Mouse (Mus musculus): ENCODE measurements around the gene Gm10638. TPM values are rescaled to one million over a fixed set of nuclear protein-coding genes. Genes with fewer than 3 reads are reported as not detected.

The Gm10638 gene
- 0.39 and 0.46 TPM in 2 replicates for total RNA-seq (2017)

DNA sequence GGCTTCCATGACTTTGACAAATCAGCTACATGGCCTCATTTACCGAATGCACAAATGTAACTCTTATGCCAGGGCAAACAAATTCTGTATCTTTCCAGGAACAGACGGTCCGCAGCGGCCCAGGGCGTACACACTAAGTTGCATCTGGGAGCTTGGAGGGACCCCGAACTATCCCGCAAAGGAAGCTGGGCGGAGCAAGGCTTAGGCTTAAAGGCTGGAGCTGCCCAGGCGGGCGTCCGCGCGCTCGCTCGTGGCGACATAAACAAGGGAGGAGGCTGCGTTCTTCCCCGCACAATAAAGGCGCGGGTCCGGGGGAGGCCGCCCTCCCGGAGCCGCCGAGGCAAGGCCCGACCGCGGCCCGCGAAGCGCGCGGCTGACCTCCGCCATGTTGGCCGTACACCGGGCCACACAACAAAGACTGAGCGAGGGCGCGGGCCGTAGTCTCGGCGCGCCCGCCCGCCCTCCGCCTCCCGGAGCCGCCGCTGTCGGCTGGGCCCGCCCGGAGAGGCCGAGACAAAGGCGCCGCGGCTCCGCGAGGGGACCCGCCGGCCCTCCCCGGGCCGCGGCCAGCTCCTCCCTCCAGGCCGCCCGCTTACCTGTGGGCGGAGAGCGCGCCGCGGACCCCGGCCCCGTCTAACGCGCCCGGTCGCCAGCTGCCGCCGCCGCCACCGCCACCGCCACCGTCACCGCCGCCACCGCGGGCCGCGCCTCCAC, at the start of gene Gm10638, which contains the start of gene Siah1a:
Gene Gm10638 (plus strand): TSS at position 479 of the 714 bp plus-strand sequence.
Gene Siah1a (minus strand): TSS at position 714 of the 714 bp plus-strand sequence.
- peak; percentile 62 for ATAC-seq (replicated peaks; ENCODE audit: low read depth, poor library complexity, severe bottlenecking)

DNA sequence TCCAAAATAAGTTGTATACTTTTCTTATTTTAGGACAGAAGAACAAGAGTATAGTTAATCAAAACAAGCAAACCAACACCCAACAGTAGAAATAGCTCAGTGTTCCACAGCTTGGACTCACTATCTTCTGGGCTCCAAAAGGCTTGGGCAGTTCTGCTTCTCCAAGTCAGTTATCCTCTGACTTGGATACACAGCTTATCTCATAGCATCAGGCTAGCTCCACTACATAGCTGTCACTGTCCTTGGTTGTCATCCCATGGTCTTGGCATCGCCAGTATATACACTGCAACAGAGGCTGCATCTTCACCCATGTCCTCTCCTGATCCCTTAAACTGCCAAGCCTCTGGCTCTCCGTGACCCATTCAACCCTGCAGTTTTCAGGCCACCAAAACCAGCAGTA, 49.8 kb upstream of the Gm10638 start:
- no peak for ATAC-seq (replicated peaks; ENCODE audit: low read depth, poor library complexity, severe bottlenecking)

DNA sequence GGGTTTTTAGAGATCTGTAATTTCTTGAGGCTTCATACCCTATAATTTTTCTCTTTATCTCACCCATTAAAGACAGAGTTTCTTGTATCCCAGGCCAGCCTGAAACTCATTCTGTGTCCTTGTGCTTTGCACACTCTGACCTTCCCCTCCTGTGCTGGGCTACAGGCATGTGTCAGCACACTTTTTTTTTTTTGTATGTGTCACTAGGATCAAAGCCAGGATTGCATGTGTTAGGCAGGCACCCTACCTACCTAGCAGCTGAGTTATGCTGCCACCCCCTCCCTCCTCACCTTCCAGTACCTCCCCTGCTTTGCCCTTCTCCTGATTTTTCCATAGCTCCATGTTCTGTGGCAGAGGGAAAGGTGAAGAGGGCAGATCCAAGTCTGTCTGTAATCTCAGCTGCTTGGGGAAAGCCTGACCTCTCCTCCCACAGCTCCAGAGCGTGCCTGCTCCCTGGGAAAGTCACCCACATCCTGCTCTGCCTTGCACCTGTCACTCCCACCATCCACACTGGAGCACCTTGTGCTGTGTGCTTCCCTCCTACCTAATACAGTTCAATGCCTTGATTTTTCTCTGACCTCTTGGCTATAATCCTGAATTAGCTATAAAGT, 46.6 kb upstream of the Gm10638 start:
- ATAC-seq (replicated peaks; ENCODE audit: low read depth, poor library complexity, severe bottlenecking) = no peak

DNA sequence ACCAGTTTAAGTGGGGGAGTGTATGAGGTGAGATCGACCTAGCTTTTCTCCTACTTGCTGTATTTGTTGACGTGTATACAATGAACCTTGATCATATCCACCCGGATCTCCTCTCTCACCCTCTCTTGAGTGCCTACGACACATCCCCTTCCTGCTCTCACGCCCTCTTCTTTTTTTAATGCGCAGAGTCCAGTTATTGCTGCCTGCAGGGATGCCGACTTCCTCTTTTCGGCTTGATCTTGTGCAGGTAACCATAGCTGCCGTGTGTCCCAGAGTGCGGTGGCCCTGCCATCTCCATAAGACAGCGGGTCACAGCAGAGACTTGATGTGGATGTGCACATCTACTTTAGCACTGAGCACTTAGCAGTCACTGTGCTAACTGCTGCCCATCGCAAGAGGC, 46.0 kb upstream of the Gm10638 start:
- peak; percentile 72 for ATAC-seq (replicated peaks; ENCODE audit: low read depth, poor library complexity, severe bottlenecking)

DNA sequence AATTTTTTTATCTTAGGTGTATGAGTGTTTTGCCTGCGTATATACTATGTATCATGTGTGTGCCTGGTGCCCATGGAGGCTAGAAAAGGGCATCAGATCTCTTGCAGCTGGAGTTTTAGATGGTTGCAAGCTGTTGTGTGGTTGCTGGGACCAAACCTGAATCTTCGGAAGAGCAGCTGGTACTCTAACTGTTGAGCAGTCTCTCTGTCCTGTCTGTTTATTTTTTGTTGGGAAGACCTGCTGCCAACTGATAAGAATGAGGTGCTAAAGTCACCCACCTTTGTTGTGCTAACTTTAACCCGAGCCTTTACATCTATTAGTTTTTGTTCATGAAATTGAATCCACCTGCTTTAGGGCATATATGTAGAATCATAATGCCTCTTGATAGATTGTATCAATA, 43.0 kb upstream of the Gm10638 start:
- ATAC-seq (replicated peaks; ENCODE audit: low read depth, poor library complexity, severe bottlenecking) = 0 out of 2 replicates have a peak, but pooled peaks have one; percentile 20

DNA sequence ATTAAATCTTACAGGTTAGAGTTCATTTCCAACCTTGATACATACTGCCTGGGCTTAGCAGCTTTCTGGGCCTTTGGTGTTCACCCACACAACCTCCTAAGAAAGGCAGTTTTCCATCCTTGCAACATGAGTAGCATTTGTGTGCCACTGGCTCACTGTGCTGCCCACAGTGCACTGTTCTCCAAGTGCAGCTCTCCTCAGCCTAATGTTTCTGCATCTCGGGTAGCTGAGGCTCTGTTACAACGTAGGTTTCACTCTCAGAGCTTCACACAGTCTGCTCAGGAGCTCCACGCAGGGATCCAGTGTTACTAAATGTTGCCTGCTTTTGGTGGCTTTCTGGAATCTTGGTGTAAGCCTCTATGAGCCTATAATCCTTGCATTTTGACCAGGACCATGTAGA, 40.2 kb upstream of the Gm10638 start:
- no peak for ATAC-seq (replicated peaks; ENCODE audit: low read depth, poor library complexity, severe bottlenecking)

DNA sequence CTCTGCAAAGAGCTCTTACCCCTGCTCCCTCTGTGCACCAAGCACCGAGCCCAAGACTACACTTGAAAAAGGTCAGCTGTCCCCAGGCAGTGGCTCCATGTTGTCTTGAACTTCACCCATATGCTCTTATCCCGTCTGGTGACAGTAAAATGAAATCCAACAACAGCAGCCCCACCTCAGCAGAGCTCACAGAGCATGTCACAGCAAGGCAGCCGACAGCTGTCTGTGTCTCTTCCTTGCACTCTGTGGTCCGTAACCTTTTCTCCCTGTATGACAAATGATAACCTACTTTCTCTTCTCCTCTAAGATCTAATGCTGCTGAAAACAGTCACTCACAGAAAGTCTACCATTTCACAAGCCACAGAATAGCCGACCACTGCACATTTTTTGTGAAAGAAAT, 38.7 kb upstream of the Gm10638 start:
- no peak for ATAC-seq (replicated peaks; ENCODE audit: low read depth, poor library complexity, severe bottlenecking)

DNA sequence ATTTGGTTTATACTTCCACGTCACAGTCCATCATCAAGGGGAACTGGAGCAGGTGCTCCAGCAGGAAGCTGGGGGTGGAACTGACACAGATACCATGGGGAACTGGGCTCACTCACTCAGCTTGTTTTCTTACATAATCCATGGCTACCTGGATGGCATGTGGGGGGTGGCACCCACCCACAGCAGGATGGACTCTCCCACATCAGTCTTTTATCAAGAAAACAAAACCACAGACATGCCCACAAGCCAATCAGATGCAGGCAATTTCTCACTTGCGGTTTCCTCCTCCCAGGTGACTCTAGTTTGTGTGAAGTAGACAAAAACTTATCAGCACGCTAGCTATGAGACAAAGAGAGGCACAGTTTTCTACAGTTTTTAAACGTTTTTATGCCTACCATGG, 37.6 kb upstream of the Gm10638 start:
- ATAC-seq (replicated peaks; ENCODE audit: low read depth, poor library complexity, severe bottlenecking) = peak; percentile 88

DNA sequence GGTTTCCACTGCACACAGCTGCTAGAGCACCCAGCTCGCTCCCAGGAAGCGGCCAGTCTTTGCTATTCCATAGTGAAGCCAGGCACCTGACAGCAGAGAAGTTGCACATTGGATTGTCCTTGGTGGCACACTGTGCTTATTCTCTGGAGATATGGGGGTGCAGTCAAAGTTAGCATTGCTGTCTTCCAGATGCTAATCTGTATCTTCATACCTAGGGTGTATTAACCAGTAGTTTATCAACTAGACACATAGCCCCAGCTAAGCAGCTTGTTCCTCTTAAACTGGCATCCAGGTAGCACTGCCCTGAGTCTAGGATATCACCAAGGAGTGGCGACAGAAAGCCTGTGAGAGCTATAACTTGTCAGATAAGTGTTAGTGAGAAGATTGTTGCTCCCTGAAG, 32.9 kb upstream of the Gm10638 start:
- no peak for ATAC-seq (replicated peaks; ENCODE audit: low read depth, poor library complexity, severe bottlenecking)

DNA sequence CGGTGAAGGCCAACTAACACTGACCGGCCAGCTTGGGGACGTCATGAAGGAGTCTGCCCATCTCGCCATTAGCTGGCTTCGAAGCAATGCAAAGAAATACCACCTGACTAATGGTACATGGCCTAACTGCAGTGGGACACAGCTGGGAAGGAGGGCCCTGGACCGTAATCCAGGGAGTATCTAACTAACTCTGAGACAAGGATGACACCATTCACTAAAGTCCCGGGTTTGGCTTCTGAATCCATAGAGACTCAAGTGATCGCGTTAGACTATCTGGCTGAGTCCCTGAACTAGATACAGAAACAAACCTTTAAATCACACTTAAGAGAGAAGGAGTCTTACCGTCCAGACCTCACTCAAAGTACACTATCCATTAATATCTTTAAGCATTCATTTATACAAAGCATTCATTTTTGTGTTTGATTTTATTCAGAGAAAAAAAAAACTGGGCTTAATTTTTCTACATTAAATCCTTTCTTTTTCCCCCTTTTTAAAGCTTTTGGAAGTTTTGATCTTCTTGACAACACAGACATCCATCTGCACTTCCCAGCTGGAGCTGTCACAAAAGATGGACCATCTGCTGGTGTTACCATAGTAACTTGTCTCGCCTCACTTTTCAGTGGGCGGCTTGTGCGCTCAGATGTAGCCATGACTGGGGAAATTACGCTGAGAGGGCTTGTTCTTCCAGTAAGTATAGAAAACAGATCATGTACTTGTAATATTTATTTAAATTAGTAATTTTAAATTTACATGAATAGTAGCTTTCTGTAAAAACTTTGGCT, 31.9 kb upstream of the Gm10638 start:
- no peak for ATAC-seq (replicated peaks; ENCODE audit: low read depth, poor library complexity, severe bottlenecking)

DNA sequence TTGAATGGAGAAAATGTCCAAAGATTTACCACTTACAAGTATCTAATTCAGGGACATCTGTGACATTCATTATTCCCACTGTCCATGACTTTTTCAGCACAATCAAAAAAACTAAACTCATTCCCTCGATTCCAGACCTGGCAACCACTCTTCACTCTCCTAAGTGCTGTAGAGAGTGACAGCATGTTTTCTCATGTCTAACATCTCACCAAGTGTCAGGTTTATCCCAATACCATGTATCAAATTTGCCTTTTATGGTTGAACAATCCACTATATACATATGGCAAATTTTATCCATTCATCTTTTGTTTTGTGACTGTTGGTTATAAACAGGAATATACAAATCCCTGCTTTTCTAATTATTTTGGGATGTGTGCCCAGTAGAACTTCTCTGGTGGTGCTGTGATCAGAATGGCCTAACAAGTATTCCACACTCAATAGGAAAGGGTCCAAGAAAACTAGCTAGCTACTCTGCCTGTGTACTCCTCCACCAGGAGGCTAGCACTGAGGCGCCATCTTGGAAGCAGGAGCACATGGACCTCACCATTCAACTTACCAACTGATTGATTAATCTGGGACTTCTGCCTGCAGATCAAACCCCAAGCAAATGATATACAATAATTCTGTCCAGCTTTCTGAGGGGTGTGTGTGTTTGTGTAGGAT, 27.0 kb upstream of the Gm10638 start:
- ATAC-seq (replicated peaks; ENCODE audit: low read depth, poor library complexity, severe bottlenecking) = no peak

DNA sequence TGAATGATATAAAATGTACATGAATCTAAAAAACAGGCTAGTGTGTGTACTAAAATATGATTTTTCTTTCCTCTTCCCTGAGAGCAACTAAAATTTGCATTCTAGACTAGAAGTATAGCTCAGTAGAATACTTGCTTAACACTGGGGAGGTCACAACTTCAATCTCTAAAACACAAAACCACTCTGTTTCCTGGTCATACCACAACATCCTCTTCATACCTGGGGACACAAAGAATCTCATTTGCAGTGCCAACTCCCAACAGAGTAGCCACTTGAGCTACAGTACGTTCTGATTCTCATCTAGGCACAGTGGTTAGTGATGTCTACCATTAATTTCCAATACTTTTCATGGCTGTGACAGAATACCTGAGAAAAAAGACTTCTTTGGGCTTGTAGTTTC, 26.1 kb upstream of the Gm10638 start:
- no peak for ATAC-seq (replicated peaks; ENCODE audit: low read depth, poor library complexity, severe bottlenecking)

DNA sequence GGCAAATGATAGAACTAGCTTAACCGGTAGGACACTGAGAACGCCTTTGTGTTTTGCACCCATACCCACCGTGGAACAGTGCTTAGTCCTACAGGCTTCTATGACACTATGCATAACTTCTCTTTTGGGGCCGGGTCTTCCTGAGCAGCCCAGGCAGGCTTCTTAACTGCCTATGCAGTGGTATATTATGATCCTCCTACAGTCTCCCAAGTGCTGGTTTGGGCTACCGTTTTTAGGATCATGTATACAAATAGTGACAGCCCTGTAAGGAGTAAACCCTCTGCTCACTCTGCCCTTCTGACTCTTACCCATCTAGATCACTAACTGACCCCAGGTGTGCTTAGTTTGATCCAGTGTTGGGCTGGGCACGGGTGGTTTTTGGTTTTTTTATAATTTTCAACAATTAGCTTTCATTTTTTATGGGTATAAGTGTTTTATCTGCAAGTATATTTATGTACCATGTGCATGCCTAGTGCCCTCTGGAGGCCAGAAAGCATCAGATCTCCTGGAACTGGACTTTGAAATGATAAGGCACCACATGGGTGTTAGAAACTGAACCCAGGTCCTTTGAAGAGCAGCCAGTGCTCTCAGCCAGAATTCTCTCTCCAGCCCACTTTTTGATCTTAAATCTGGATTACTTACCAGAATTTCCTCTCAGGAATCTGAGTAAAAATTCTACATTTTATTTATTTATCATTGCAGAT, 24.6 kb upstream of the Gm10638 start:
- peak; percentile 58; the same call in 1 of the 2 replicates for ATAC-seq (replicated peaks; ENCODE audit: low read depth, poor library complexity, severe bottlenecking)

DNA sequence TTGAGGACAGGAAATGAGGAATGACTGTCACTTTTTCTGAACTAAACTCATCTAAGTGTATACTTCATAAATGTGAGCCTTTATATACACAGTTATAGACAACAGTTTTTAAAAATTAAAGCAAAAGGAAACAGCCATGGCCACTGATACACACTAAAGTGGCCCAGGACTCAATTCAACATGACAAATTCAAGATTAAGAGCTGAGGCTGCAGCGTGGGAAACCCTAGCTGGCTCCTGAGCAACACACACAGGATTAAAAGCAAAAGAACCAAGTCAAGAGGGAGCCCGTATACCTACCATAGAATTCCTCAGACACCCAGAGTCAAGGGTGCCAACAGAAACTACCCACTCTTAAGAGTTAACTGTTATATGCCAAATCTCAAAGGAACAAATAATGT, 24.0 kb upstream of the Gm10638 start:
- no peak for ATAC-seq (replicated peaks; ENCODE audit: low read depth, poor library complexity, severe bottlenecking)

DNA sequence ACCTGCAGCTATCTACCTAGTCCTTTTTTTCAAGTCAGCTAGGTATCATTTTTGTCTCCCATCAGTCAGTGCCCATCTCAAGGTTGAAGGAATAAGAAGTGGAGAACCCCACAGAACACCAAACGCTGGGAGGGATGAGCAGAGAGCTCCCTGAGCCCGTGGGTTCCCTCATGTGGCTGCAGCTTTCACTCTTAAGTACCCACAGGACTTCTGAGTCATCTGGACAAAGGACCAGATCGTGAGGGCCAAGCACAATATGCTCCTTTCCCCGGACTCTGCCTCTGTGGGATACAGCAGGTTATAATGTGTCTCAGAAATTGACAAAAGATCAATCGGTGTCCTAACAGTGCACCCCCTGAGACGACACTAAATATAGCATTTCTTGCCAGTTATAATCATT, 18.5 kb upstream of the Gm10638 start:
- no peak for ATAC-seq (replicated peaks; ENCODE audit: low read depth, poor library complexity, severe bottlenecking)

DNA sequence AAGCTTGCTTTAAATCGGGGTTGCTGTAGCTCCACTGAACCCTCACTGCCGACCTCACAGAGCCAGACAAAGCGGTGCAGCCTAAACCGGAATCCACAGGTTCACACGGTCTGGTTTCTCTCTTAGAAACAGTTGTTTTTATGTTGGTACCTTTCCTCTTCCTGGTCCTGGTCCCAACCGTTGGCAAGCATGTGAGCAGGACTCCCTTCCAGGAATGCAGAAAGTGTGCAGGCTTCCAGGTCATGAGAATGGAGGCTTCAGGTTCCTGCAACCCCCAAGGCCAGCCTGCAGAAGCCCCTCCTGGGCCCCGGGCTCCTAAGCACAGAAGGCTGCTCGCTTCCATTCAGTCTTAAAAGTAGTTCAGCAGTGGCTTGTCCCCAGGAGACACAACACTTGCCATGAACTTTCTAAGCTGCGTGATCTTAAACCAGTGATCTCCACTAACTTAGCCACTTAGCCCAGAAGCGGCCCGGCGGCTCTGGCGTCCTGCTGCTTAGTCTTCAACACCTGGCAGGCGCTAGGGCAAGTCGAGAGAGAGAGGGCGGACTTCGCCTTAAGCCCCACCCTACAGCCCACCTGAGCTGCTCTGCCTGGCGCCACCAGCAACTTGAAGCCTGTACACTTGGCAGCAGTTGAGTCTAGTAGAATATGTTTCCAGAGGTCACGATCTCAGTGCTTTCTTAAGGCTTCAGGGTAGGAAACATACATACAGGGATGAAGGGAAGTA, 17.1 kb upstream of the Gm10638 start:
- no peak for ATAC-seq (replicated peaks; ENCODE audit: low read depth, poor library complexity, severe bottlenecking)

DNA sequence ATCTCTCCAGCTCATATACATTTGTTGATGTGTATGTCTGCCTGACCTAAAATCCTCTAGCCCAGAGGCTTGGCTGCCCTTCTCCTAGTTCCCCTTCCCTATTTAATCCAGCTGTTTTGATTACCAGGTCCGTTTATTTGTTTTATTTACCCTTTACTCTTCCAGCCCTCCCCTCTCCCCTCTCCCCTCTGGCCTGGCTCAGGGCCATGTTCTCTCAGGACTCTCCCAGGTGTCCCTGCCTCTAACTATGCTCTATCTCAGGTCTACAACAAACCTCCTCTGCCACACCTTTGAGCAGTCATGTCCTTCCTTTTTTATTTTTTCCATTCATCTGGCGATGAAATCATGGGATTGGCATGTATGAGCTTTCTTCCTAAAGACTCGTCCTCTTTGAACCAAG, 15.2 kb upstream of the Gm10638 start:
- ATAC-seq (replicated peaks; ENCODE audit: low read depth, poor library complexity, severe bottlenecking) = no peak

DNA sequence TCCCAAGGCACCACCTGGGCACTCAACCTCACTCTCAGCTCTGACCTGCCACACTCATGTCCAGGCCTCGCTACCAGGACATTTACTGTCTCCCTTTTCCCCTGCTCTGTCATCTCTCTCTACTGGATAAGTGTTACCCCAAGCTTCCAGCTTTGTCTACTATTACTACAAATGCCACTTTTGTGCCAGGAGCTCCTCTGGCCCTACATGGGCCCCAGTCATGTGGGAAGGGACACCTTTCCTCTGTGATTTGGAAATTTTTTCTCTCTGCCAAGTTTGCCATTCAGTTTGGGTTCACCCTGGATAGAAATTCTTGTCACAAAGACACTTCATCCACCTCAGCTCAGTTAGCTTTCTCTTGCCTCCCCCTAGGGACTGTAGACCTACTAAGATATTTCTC, 14.6 kb upstream of the Gm10638 start:
- ATAC-seq (replicated peaks; ENCODE audit: low read depth, poor library complexity, severe bottlenecking) = no peak

DNA sequence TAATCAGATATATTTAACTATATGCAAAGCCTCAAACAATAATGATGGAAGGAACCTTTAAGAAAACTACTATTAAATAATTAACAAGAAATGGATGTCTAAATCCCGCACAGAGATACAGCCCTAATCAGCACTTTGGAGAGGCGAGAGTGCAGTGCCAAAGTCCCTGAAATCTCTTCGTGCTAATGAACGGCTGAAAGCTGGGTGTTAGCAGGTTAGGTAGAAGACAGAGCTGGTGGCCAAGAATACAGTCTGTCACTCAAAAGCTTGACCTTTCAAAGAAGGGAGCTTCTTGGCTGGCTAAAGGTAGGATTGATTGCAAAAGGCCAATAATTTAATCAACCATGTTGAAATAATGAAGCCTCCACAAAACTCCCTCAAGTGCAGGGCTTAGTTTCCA, 11.3 kb upstream of the Gm10638 start:
- ATAC-seq (replicated peaks; ENCODE audit: low read depth, poor library complexity, severe bottlenecking) = no peak

Data from common myeloid progenitor, adult 5-6 weeks (primary cell).